Mouse (Mus musculus): ENCODE measurements around the gene Kank3.
A peak's percentile ranks its signal among the peaks of the same experiment; 100 is the strongest.

Kank3 gene

DNA sequence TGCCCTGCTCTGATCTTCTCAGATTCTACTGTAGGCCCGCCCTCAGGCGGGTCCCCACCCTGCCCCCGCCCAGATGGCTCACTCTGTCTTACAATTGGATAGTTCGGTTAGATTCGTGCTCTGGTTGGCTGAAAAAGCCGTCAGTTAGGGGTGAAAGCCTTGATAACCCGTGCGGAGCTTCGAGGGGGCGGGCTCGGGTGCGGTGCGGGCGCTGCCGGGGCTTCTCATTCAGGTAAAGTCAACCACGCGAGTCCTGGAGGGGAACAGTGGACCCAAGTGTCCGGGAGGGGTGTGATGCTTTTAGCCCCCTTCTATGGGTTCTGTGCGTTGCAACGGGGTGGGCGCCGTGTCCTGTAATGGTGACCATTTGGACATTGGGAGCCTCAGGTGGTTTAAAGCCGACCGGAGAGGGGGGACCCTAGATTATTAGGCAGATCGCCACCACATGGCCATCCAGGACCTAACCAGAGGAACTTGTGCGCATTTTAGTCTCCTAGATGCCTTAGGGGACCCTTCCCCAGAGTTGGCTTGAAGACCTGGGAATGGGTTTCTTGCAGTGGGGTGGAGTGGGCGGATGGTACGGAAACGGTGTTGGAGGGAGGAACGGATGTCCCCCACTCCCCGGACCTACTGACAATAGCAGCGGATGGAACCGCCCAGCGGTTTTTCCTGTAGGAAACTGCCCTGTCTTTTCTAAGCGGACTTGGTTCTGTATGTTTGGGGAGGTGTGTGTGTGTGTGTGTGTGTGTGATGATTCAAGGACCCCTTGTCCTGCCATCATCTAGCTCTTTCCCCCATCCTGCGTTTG lies at the start of gene Kank3:
Gene Kank3, plus strand, starts transcription at position 186 of the 808 bp plus-strand sequence.
- peak; percentile 97 for DNase-seq (ENCODE audit: low spot score)

DNA sequence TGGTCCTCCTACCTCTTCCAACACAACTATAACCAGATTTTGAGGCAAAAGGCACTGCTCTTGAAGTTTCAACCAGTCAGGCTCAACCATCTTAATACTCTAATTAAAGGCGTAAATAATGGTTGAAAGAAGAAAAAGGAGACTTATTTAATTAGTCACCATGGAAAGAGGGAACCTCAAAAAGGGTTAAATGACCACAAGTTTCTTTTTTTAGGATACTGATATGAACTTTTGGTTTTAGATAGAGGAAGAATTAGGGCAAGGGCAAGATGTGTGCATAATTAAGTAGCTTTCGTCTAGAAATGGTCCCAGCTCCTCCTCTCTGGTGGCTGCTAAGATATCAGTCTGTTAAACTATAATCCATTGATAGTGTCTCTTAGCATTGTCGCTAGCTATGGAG lies 43.9 kb upstream of the Kank3 start:
- DNase-seq (ENCODE audit: low spot score), result no peak

DNA sequence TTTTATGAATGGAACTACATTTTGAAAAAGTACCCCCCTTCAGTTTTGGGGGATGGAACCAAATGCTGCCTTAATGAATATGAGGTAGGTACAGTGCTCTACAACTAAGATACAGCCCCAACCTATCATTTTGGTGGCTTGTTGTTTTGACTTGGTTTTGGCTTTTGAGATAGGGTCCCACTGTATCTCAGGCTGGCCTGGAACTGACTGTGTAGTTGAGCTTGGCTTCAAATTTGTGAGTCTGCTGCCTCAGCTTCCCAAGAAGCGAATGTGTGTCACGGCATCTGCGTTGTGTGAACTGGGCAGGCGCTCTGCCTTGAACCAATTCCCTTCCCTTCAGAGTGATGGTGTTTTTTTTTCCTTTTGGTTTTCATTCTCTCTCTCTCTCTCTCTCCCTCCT lies 38.7 kb upstream of the Kank3 start:
- no peak for DNase-seq (ENCODE audit: low spot score)

DNA sequence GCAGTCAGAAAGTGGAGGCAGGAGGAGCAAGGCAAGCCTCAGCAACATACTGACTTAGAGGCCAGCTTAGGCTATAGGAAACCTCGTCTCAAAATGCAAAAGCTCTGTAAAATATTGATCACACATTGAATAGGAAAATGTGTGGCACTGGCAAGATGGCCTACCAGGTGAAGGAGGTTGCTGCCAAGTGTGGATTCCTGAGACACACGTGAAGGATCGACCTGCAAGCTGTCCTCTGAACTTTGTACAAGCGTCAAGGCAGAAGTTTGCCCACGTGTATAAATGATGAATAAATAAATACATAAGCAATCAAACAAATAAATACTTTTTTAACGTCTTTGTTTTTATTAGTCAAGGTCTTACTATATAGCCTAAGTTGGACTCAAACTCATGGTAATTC lies 36.9 kb upstream of the Kank3 start:
- DNase-seq (ENCODE audit: low spot score), result no peak

DNA sequence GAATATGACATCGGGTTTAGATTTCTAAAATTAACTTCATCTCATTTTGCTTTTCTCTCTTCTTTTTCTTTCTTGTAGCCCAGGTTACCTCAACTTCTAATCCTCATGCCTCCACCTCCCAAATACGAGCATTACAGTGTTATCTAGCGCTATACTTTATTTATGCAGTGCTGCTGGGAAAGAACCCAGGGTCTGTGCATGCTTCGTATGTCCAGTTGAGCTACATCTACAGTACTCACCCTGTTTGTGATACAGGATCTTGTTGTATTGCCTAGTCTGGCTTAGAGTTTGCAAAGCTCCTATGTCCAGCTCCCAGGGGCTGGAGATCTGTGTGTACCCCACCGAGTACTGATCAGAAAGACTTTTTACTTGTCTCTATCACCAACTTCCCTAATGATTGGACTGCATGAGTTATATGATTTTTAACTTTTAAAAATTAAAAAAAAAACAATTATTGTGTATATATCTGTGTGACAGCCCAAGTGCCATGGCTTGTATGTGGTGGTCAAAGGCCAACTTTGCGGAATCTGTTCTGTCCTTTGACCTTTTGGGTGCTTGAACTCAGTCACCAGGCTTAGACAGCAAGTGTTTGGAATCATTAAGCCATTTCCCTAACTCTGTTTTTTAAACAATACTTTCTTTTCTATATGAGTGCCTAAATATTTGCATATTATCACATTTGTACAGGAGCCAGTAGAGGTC lies 36.3 kb upstream of the Kank3 start:
- DNase-seq (ENCODE audit: low spot score), result no peak

DNA sequence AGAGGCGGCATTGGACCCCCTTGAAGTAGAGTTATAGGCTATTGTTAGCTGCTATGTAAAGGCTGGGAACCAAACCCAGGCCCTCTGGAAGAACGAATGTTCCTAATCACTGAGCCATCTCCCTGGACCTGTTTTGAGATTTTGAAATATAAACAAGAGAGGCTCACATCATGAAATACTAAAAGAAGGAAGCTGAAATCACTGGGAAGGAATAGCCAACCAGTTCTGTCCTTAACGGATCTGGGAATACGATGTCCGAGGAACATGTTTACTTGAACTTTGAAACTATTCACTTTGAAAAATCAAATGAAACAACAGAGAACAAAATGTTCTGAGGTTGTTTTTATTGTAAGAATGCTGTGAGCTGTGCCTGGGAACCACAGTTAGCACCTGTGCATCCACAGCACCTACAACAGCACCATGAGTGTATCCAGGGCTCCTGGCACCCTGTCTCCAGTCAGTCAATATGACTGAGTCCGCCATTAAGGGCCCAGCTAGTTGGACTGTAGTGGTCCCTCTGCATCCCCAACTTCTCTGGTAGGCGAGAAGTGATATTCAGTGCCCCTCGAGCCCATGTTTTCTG lies 35.7 kb upstream of the Kank3 start:
- DNase-seq (ENCODE audit: low spot score), result no peak

DNA sequence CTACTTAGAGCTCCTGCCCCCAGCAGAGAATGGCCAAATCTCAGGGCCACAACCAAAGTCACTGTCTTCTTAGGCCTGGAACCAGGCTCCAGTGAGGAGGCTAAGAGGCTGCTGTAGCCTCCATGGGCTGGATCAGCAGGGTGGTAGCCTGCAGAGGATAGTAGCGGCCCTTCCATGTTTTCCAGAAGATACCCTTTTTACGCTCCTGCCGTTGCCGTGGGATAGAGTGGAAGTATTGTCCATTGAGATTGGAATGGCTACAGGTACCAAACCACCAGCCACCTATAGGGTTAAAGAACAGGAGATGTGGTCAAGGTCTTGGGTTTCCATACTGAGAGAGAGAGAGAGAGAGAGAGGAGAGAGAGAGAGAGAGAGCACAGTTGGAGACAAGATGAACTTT lies 35.0 kb upstream of the Kank3 start:
- DNase-seq (ENCODE audit: low spot score), result no peak

DNA sequence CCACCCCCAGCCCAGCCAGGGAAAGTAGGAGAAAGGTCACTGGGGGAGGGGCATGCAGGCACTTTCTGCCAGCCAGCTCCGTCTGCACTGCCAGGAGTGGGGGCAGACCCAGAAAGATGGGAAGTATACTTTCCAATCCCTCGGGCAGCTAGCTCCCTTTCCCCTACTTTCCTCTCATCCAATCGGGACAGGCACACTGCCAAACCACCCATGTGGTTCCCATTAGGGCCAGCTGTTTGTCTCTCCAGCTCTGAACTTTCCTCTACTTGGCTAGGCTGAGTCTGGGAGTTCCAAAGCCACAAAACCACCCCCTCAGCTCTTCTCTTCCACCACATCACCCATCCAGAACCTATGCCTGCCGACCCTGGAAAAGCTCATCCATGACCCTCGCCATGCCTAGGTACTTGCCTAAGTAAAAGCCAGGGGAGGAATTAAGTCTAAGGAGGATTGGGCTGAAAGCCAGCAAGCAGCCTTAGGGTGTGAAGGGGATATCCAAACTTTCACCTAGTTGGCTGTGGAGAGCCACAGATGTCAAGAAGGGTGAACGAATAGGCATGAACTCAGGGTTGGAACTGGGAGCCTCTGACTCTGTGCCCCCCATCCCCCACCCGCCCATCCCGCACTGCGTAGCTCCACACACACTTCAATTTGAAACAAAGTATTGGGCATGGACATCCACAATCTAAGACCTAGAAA lies 30.9 kb upstream of the Kank3 start:
- DNase-seq (ENCODE audit: low spot score), result peak; percentile 93

DNA sequence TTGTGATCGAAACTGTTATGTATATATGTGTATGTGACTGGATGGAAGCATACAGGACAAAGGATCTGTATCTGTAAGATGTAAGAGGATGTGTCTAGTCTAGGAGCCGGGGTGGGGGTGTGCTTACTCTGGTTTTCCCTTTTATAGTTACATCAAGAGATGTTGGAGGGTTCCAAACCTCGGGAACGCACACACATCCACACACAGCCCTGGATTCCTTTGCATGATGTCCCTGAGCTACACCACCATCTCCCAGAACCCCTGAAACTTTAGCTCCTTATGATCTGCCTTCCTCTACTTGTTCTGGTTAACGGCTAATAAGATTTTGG lies 30.4 kb upstream of the Kank3 start:
- DNase-seq (ENCODE audit: low spot score), result no peak

DNA sequence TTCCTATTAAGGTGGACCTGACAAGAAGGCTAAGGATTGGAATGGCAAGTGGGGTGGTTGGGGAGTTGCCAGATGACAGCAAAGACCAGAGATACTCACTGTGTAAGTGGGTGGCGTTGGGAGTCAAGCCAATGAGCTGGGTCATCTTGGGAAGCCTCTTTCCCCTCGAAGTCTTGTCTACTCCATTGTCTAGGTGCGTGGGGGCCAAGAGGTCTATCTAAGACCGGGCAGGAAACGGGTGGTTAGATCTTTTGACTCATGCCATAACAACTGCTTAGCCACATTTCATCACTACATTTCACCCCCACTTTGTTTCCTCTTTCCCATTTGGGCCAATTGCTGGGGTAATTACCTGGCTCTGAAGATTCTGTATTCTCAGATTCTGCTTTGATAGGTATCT lies 29.9 kb upstream of the Kank3 start:
- DNase-seq (ENCODE audit: low spot score), result peak; percentile 70

DNA sequence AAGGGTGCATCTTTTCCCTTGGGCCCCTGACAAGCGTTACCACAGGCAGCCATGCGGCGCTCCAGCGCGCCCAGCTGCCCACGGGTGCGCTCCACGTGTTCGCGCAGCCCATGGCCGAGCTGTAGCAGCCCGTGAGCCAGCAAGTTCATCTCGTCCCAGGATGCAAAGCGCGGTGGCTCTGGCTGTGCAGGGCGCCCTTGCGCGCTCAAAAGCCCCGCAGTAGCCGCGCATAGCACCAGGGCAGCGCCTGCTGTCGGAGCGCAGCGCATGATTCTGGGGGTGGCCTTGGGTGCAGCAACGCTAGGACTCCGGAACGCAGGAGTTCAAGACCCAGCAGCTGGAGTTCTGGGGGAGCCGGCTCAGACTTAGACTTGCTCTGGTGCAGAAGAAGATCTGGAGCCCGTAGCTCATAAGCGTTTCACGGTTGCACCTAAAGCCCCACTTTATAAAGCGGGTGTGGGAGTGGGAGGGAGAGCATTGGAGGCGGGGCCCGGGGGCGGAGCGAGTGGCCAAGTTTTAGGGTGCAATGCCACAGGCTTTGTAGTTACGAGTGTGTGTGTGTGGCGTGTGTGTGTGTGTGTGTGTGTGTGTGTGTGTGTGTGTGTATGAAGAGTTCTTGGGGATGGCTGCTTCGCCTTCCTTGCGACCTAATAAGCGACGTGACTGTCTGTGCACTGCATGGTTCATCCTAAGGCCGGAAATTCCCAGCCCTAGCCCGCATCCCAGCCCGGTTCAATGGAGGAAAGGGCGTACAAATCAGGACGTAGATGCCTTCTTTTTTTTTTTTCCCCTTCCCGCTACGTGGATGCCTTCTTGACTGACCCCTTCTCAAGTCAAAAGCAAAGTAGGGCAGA lies 29.0 kb upstream of the Kank3 start, which contains the start of gene Angptl4:
Gene Angptl4, minus strand, starts transcription at position 707 of the 854 bp plus-strand sequence.
- peak; percentile 85 for DNase-seq (ENCODE audit: low spot score)

DNA sequence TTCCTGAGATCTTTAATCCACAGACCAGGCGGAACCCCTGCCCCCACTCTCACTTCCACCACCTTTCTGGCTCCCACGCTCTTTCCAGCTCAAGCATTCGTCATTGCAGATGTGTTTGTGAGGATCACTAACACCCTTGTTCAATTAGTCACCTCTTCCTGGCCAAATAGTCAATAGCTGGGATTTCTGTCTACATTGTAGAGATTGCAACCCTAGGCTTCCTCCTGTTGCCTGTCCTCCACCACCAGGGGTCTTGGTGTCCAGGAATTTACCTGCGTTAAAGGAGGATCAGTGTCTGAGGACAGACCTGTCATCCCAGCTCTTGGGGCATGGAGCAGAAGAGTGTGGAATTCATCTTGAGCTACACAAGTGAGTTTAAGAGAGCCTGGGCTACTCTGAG lies 28.3 kb upstream of the Kank3 start:
- DNase-seq (ENCODE audit: low spot score), result no peak

DNA sequence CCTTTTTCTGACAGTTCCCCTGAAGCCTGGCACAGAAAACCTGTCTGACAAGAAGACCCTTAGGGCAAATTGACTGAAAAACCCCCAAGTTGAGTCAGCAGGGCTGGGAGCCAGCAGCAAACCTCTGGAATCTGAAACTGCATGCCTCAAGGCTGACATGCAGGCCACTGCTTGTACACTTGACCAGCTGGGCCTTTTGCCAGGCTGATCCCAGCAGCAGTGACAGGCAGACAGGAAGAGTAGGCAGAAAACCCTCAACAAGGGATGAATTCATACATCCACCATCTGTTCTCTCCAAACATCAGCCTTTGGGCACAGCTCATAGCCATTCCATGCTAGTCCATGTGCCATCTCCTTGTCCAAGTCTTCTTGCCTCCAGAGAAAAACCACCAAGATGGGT lies 26.9 kb upstream of the Kank3 start:
- peak; percentile 71 for DNase-seq (ENCODE audit: low spot score)

DNA sequence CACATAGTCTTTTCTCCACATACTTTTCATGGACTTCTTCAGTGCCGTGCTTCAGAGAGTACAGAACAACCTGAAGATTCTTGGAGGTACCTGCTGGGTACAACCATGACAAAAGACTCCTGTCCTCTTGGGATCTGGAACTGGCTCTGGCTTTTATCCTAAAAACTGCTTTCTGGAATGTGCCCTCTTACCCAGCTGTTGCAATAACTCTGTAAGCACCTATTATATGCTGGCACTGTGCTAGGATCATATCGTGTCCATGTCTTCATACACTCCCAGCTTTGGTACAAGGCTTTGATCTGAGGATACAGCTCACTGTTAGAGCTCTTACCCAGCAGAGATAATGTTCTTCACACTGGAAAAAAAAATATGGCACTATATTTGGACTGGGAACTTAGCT lies 25.4 kb upstream of the Kank3 start:
- no peak for DNase-seq (ENCODE audit: low spot score)

DNA sequence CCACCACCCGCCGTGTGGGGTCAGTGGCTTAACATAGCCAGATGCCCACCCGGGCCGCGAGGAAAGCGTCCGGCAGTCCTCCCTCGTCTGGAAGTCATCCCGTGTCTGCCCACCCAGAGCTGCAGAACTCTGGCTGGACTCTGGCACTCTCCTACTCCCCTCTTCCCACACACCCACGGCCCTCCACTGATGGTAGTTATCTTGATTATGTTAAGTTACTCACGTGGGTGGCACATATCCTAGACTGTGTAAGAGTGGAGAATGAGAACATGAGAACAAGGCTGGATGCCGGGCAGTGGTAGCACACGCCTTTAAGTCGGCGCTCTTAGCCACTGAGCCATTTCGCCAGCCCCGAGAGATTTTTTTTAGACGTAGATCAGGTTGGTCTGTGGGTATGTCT lies 23.9 kb upstream of the Kank3 start:
- no peak for DNase-seq (ENCODE audit: low spot score)

DNA sequence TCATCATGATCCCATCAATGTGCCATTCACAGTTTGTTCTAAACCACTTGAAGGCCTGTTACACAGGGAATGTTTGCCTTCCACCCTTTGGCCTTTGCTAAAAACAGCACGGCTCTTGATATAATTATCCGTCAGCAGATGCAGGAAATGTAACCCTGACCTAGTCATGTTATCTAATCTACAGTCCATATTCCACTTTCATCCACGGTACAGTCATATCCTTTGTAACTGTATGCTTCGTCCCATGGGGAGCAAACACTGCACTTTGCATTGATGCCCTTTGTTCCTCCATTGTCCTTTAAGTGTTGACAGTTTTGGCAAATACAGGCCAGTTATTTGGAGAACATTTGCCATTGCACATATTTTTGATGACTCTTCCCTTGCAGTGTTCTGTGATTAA lies 21.6 kb upstream of the Kank3 start:
- no peak for DNase-seq (ENCODE audit: low spot score)

DNA sequence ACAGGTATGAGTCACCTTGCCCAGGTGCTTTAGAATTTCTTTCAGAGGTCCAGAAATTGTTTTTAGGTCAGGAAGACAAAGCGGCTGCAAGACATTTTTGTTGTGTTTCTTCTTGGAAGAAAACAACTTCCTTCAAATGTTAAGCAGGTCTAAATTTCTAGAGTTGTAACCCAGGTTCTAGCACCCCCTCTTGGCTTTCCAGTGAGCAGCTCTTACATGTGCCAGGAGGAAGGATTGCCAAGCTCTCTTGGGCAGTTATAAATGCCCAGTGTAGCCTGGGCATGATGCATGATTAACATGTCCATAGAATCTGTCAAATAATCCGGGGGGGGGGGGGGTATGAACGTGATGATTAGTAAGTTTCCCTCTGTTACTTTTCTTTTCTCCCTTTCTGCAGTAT lies 12.0 kb upstream of the Kank3 start:
- DNase-seq (ENCODE audit: low spot score), result no peak

DNA sequence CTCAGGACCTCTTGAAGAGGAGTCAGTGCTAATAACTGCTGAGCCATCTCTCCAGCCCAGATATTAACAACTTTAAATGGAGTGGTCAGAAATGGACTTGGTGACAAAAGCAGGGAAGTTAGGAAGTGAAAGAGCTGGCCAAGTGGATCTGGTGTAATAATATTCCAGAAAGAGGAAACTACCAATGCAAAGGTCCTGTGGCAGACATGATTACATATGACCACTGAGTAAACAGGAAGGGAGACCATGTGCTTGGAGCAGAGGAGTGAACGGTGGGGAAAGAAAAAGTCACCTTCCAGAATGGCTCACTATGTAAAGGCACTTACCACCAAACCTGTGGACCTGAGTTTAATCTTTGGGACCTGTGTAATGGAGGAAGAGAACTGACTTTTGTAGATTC lies 11.0 kb upstream of the Kank3 start:
- no peak for DNase-seq (ENCODE audit: low spot score)

DNA sequence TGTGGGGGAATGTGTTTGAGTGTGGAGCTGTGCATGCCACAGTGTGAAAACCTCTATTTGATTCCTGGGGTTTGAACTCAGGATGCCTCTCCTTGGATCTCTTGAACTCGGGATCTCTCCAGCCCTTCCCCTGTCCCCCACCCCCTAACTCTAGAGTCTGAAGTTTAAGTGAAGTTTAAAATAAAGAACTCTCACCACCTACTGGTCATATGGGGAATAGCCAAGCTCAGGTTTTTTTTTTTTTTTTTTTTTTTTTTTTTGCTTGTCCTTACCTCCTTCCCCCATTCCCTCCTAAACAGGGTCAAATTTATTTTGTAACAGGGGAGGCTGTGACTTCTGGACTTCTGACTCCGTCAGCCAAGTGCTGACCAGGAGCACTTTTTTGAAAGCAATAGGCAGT lies 8.1 kb upstream of the Kank3 start:
- DNase-seq (ENCODE audit: low spot score), result no peak

DNA sequence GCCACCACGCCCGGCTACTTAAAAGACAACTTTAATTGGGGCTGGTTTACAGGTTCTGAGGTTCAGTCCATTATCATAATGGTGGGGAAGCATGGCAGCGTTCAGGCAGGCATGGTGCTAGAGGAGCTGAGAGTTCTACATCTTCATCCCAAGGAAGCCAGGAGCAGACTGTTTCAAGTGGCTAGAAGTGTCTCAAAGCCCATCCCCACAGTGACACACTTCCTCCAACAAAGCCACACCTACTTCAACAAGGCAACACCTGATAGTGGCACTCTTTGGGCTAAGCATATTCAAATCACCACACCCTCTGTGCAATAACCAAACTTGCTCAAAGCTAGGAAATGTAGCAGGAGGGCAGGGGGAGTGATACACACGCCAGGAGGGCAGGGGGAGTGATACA lies 6.1 kb upstream of the Kank3 start:
- DNase-seq (ENCODE audit: low spot score), result no peak

DNA sequence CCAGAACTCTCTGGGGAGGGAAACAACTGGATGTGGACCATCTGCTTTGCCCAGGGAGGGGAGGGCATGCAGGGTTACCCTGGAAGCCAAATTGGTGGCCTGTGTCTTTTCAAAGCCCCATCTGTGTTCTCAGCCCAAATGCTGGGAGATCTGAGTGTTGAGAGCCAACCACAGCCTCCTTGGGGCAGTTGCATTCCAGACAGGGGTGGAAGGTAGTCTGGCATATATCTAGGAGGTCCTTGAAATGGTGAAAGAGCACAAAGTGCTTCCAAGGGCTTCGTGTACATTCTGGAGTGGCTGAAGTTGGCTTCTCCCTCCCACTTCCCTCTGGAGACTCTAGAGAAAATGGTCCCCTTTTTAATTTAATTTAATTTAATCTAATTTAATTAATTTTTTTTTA lies 5.6 kb upstream of the Kank3 start:
- no peak for DNase-seq (ENCODE audit: low spot score)
